Mouse (Mus musculus): ENCODE results near the gene Psma3.

DNA sequence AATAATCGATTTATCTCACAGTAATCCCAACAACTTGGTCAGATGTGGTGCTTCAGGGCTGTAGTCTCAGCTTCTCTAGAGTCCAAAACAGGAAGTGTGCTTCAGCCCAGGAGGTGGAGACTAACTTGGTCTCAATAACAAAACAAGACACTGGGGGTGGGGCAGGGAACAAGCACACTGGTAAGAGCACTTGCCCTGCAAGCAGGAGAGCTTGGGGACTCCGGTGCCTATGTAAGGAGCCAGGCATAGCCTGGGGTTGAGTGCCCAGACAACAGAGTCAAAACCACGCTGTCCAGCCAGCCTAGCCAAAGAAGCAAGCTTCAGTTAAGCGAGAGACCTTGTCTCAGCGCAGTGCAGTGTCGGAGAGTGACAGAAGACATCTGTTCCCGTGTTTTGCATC lies 66.0 kb downstream of the Psma3 start:
- TF ChIP-seq POLR2AphosphoS5 (IDR thresholded peaks at IDR 0.05; ENCODE audit: borderline replicate concordance, low read depth, low read length) (no peak), HCFC1 (IDR thresholded peaks at IDR 0.05; ENCODE audit: low read depth, low read length) (no peak), ZNF384 (IDR thresholded peaks at IDR 0.05; ENCODE audit: low read depth, low read length) (no peak), POLR2A (IDR thresholded peaks at IDR 0.05; ENCODE audit: control insufficient read depth in 1 of 2, insufficient read depth in 1 of 2, low read depth in 1 of 2, low read length in 2 of 2, poor library complexity in 1 of 2) (no peak), CTCF (IDR thresholded peaks at IDR 0.05 in 2 of 3, conservative IDR thresholded peaks at IDR 0.05 in 1 of 3; ENCODE audit: control insufficient read depth in 1 of 3, insufficient read depth in 1 of 3, low read depth in 2 of 3, low read length in 3 of 3, poor library complexity in 1 of 3, severe bottlenecking in 1 of 3) (no peak), ELF1 (IDR thresholded peaks at IDR 0.05; ENCODE audit: low read depth, low read length) (0 out of 2 replicates have a peak, but pooled peaks have one; percentile 38)
